Mouse (Mus musculus): Measurements from ENCODE around the gene Gla. TPM values are rescaled to one million over a fixed set of nuclear protein-coding genes. Genes with fewer than 3 reads are reported as not detected.

Gla gene
- polyA plus RNA-seq, 1 experiment from 2014 or later = 5.2 TPM

GRCm38 (mm10) chrX:134586447-134586846, 14.5 kb downstream of the Gla start:
- peak overlapping the region; percentile 57 for H3K9ac ChIP-seq
- no peak for ATAC-seq (ENCODE audit: borderline replicate concordance, extremely low read depth, low FRiP score, low TSS enrichment)
- H3K4me2 ChIP-seq = peak overlapping the region; percentile 58
- H3K4me3 ChIP-seq = peak overlapping the region; percentile 53
- H3K9me3 ChIP-seq = no peaks in the 10 kb centered on the region
- 0 out of 2 replicates have a peak overlapping the region, but pooled peaks have one; percentile 86 for H3K27ac ChIP-seq
- H3K4me1 ChIP-seq = no peaks in the 10 kb centered on the region; the same call in 1 of the 2 replicates
- 43% methylated on average over 8 of the region's 8 CpGs for WGBS
- H3K27me3 ChIP-seq = no peaks in the 10 kb centered on the region
- H3K36me3 ChIP-seq = 0 out of 2 replicates have a peak, but pooled peaks cover 10% of the 10 kb centered on the region

DNA sequence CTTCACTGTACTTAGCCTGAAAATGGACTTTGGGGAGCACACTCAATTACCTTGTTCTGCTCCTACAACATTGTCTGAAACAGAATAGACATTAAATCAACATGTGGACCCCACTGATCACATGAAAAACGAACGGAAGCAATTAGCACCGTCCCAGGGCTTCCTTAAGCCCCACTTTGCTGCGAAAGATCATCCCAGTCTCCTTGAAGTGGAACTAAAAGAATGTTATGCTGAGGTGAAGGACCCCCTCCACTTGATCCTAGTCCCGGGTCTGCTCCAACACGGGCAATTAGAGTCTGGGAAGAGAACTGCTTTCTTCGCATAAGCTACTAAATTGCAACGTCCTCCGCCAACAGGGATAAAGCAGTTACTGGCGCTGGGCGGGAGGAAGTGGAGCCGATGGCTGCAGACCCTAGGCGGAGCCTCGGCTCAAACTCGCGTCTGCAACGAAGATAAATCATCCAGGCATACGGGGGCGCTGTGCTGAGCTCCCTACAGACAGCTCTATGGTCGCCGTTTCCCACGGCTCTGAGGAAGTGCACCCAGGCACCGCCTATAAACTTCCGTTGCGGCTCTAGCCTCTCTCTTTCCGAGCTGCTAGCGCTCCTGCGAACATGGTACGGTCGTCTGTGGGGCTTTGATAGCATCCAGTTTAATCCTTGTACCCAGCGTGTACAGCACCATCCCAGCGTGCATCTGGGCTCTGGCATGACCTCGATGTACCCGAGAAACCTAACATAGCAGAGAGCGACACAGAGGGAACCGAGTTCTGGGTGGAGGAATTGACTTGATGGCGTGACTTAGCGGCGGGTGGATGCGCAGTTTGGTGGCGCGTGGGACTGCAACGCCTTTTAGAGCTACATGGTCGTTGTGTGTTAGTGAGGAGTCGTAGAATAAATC, 15.6 kb downstream of the Gla start, which contains the start of gene Rpl36a:
TSS of gene Rpl36a (plus strand) at position 552 of the 900 bp plus-strand sequence.
- no peaks in the 10 kb centered on the region; the same call in 1 of the 2 replicates for H3K4me1 ChIP-seq
- H3K4me3 ChIP-seq = peak within 1 kb of the TSS; percentile 53
- peak; percentile 96 for ATAC-seq (ENCODE audit: borderline replicate concordance, extremely low read depth, low FRiP score, low TSS enrichment)
- H3K9me3 ChIP-seq = no peaks in the 10 kb centered on the region
- H3K4me2 ChIP-seq = peak within 1 kb of the TSS; percentile 58
- WGBS = 13% methylated on average over 45 of the region's 45 CpGs
- no peaks in the 10 kb centered on the region for H3K27me3 ChIP-seq
- H3K36me3 ChIP-seq = 0 out of 2 replicates have a peak, but pooled peaks cover 10% of the 10 kb centered on the region
- H3K9ac ChIP-seq = peak within 1 kb of the TSS; percentile 57
- H3K27ac ChIP-seq = peak within 1 kb of the TSS; percentile 86

DNA sequence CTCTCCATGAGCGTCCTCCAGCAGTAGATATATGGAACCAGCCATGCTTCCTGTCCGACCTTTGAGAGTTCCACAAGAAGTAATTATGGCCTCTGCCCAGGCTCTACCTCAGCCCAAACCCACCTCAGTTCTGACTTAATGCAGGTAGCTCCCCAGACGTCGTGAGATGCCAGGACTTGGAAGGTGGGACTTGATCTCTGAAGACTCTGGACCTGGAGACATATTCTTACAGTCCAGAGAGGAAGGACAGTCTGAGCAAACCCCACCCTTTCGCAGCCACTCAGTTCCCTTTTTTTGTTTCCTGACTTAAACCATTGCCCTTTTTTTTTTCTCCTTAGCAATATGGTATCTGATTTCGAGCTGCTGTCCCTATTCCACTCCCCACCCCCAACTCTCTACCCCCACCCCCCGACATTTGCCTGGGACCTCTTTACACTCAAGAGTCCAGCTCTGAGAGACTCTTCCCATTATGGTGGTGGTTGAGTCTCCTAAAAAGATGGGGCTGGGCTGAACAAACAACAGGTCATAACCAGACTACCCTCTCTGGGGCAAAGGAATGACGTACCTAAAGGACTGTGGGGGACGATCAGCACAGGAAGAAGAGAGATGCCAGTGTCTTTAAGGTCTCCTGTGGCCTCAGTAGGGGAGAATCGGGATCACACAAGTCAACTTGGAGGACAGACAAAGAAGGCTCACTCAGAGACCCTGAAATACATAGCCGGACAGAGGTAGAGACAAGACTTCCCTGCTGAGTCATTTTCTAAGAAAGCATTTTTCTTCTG, 17.8 kb downstream of the Gla start, which contains the start of gene Btk:
TSS of gene Btk (minus strand) at position 683 of the 782 bp plus-strand sequence.
- Histone ChIP-seq H3K9ac (no peak within 1 kb of the TSS), H3K4me2 (no peak within 1 kb of the TSS), H3K36me3 (0 out of 2 replicates have a peak, but pooled peaks cover 1% of the 10 kb centered on the region), H3K27ac (no peak within 1 kb of the TSS), H3K4me3 (no peak within 1 kb of the TSS), H3K4me1 (no peaks in the 10 kb centered on the region; the same call in 1 of the 2 replicates), H3K9me3 (no peaks in the 10 kb centered on the region), H3K27me3 (no peaks in the 10 kb centered on the region)
- WGBS = 80% methylated on average over 11 of the region's 11 CpGs
- no peak for ATAC-seq (ENCODE audit: borderline replicate concordance, extremely low read depth, low FRiP score, low TSS enrichment)

GRCm38 (mm10) chrX:134582270-134582669, 18.7 kb downstream of the Gla start:
- no peaks in the 10 kb centered on the region; the same call in 1 of the 2 replicates for H3K4me1 ChIP-seq
- H3K4me2 ChIP-seq = no peak overlapping the region
- no peaks in the 10 kb centered on the region for H3K36me3 ChIP-seq
- no peaks in the 10 kb centered on the region for H3K9me3 ChIP-seq
- no peak overlapping the region for H3K27ac ChIP-seq
- WGBS = 73% methylated on average over 10 of the region's 11 CpGs
- H3K9ac ChIP-seq = no peak overlapping the region
- no peaks in the 10 kb centered on the region for H3K27me3 ChIP-seq
- H3K4me3 ChIP-seq = no peak overlapping the region
- ATAC-seq (ENCODE audit: borderline replicate concordance, extremely low read depth, low FRiP score, low TSS enrichment) = no peak

DNA sequence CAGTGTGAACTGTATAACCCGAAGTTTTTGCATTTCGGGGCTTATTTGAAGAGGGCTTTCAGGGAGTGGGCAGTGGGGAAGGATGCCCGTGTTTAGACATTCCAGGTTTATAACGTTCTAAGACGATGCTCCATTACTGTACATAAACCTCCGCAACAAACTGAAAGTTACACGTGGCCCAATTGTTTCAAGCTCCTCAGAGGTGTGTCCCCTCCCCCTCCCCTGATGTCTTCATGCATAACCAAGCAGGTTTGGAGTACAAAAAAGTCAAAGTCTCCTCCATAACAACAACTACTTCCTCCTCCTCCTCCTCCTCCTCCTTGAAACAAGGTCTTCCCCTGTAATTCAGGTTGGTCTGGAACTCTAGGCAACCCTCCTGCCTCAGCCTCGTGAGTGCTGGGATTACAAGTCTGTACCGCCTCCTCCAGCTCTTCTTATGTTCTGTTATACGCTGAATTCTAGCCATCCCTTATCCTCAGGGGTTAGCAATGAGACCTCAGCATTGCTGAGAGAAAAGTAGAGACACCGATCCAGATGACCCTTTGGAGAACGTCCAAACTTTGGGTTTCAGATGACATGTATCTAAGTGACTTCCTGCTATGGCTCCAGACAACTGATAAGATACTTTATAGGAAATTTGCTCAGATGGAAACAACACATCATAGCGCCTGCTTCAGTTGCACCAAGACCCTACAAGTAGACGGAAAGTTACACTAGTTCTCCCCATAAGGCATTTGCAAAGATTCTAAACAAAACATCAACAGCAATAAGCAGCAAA, 20.2 kb downstream of the Gla start:
- WGBS = 84% methylated on average over 14 of the region's 14 CpGs
- no peak overlapping the region for H3K27ac ChIP-seq
- no peaks in the 10 kb centered on the region for H3K27me3 ChIP-seq
- H3K4me3 ChIP-seq = no peak overlapping the region
- no peaks in the 10 kb centered on the region for H3K9me3 ChIP-seq
- no peak overlapping the region for H3K4me2 ChIP-seq
- H3K4me1 ChIP-seq = no peaks in the 10 kb centered on the region; the same call in 1 of the 2 replicates
- no peak overlapping the region for H3K9ac ChIP-seq
- ATAC-seq (ENCODE audit: borderline replicate concordance, extremely low read depth, low FRiP score, low TSS enrichment) = no peak
- H3K36me3 ChIP-seq = no peaks in the 10 kb centered on the region

GRCm38 (mm10) chrX:134577896-134578295, 23.0 kb downstream of the Gla start:
- WGBS = 84% methylated on average over 4 of the region's 4 CpGs
- H3K27ac ChIP-seq = no peak overlapping the region
- no peaks in the 10 kb centered on the region for H3K27me3 ChIP-seq
- no peak for ATAC-seq (ENCODE audit: borderline replicate concordance, extremely low read depth, low FRiP score, low TSS enrichment)
- H3K4me1 ChIP-seq = no peaks in the 10 kb centered on the region
- no peak overlapping the region for H3K9ac ChIP-seq
- no peaks in the 10 kb centered on the region for H3K36me3 ChIP-seq
- H3K9me3 ChIP-seq = no peaks in the 10 kb centered on the region
- H3K4me3 ChIP-seq = no peak overlapping the region
- no peak overlapping the region for H3K4me2 ChIP-seq

- no peaks in the 10 kb centered on the region for H3K9me3 ChIP-seq
- H3K4me3 ChIP-seq = no peak overlapping the region
- no peak overlapping the region for H3K4me2 ChIP-seq
- ATAC-seq (ENCODE audit: borderline replicate concordance, extremely low read depth, low FRiP score, low TSS enrichment) = no peak
- H3K27me3 ChIP-seq = no peaks in the 10 kb centered on the region
- no peaks in the 10 kb centered on the region for H3K36me3 ChIP-seq
- H3K9ac ChIP-seq = no peak overlapping the region
- H3K27ac ChIP-seq = no peak overlapping the region
- WGBS = 68% methylated on average over 8 of the region's 8 CpGs
- H3K4me1 ChIP-seq = no peaks in the 10 kb centered on the region
Measured at GRCm38 (mm10) chrX:134566536-134567222, 34.2 kb downstream of the Gla start.

GRCm38 (mm10) chrX:134564326-134564725, 36.6 kb downstream of the Gla start:
- H3K9me3 ChIP-seq = no peaks in the 10 kb centered on the region
- H3K27me3 ChIP-seq = no peaks in the 10 kb centered on the region
- no peaks in the 10 kb centered on the region for H3K4me1 ChIP-seq
- no peaks in the 10 kb centered on the region for H3K36me3 ChIP-seq
- WGBS = 60% methylated on average over 4 of the region's 4 CpGs
- no peak for ATAC-seq (ENCODE audit: borderline replicate concordance, extremely low read depth, low FRiP score, low TSS enrichment)
- H3K4me2 ChIP-seq = no peak overlapping the region
- no peak overlapping the region for H3K9ac ChIP-seq
- H3K27ac ChIP-seq = no peak overlapping the region
- no peak overlapping the region for H3K4me3 ChIP-seq

- H3K4me1 ChIP-seq = no peaks in the 10 kb centered on the region
- 61% methylated on average over 6 of the region's 6 CpGs for WGBS
- no peak overlapping the region for H3K4me3 ChIP-seq
- H3K27me3 ChIP-seq = no peaks in the 10 kb centered on the region
- H3K9ac ChIP-seq = no peak overlapping the region
- H3K36me3 ChIP-seq = no peaks in the 10 kb centered on the region
- ATAC-seq (ENCODE audit: borderline replicate concordance, extremely low read depth, low FRiP score, low TSS enrichment) = no peak
- H3K4me2 ChIP-seq = no peak overlapping the region
- no peak overlapping the region for H3K27ac ChIP-seq
- H3K9me3 ChIP-seq = no peaks in the 10 kb centered on the region
Measured at GRCm38 (mm10) chrX:134554425-134554824, 46.5 kb downstream of the Gla start.

- Histone ChIP-seq H3K27me3 (no peaks in the 10 kb centered on the region), H3K4me1 (no peaks in the 10 kb centered on the region), H3K4me3 (no peak overlapping the region), H3K36me3 (no peaks in the 10 kb centered on the region), H3K9me3 (no peaks in the 10 kb centered on the region), H3K27ac (no peak overlapping the region), H3K9ac (no peak overlapping the region), H3K4me2 (no peak overlapping the region)
- WGBS = 84% methylated on average over 4 of the region's 4 CpGs
- ATAC-seq (ENCODE audit: borderline replicate concordance, extremely low read depth, low FRiP score, low TSS enrichment) = no peak
Measured at GRCm38 (mm10) chrX:134553326-134553725, 47.6 kb downstream of the Gla start.

DNA sequence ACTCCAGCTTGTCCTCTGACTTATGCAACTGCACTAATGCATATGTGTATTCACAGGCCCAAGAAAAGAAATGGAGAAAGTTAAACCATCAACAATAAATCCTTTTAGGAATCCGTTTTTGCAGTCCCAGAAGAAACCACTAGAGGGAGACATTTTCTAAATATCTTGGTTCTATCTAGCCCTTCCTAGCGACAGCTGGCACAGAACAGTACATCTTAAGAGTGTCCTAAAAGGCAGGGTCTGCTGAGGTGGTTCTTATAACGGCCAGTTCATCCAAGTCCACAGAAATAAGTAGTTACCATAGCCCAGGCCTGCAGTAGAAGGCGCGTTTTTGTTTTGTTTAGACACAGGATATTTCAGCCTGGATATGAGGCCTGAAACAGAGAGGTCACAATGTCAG, 50.0 kb downstream of the Gla start:
- Histone ChIP-seq H3K4me1 (no peaks in the 10 kb centered on the region), H3K4me2 (no peak overlapping the region), H3K4me3 (no peak overlapping the region), H3K27me3 (no peaks in the 10 kb centered on the region), H3K9me3 (no peaks in the 10 kb centered on the region), H3K27ac (no peak overlapping the region), H3K9ac (no peak overlapping the region), H3K36me3 (no peaks in the 10 kb centered on the region)
- 17% methylated on average over 5 of the region's 5 CpGs for WGBS
- ATAC-seq (ENCODE audit: borderline replicate concordance, extremely low read depth, low FRiP score, low TSS enrichment) = no peak
